Mouse (Mus musculus) forebrain, embryonic 11.5 days (tissue): ENCODE data around the gene Mpp2. TPM values are rescaled to one million over a fixed set of nuclear protein-coding genes. Genes with fewer than 3 reads are reported as not detected.

ENCODE experiments used
- ATAC-seq: fragments of 200-750 bp; cut with Nextera tagmentation; replicated peaks from 2 replicates; pipeline ENCODE4 v1.8.0; 2017; ENCODE audit warnings: moderate TSS enrichment; ENCODE audit not compliant: low FRiP score
- DNase-seq: peaks from one replicate; pipeline ENCODE4 v3.0.0-alpha.2; 2017; ENCODE audit warnings: low spot score
- H3K27ac ChIP-seq: fragments of 300-500 bp; sonication (generic); 2 replicates; pipeline ENCODE4 v1.5.1; 2014; ENCODE audit warnings: low read depth, low read length
- H3K27me3 ChIP-seq: fragments of 300-500 bp; sonication (generic); 2 replicates; pipeline ENCODE4 v1.6.1; 2014; ENCODE audit warnings: mild to moderate bottlenecking, low read length, mixed read lengths; ENCODE audit not compliant: control insufficient read depth, insufficient read depth
- H3K36me3 ChIP-seq: fragments of 300-500 bp; sonication (generic); 2 replicates; pipeline ENCODE4 v1.6.1; 2014; ENCODE audit warnings: mild to moderate bottlenecking, low read length, moderate library complexity, mixed read lengths; ENCODE audit not compliant: control insufficient read depth, insufficient read depth
- H3K4me1 ChIP-seq: fragments of 300-500 bp; sonication (generic); replicated peaks from 2 replicates; pipeline ENCODE4 v1.6.1; 2014; ENCODE audit warnings: low read length, mixed read lengths; ENCODE audit not compliant: control insufficient read depth, insufficient read depth
- H3K4me2 ChIP-seq: fragments of 300-500 bp; sonication (generic); 2 replicates; pipeline ENCODE4 v1.6.1; 2014; ENCODE audit warnings: low read depth, mild to moderate bottlenecking, low read length, moderate library complexity, mixed read lengths; ENCODE audit not compliant: severe bottlenecking
- H3K4me3 ChIP-seq: fragments of 300-500 bp; sonication (generic); 2 replicates; pipeline ENCODE4 v1.5.1; 2014; ENCODE audit warnings: low read depth, low read length
- H3K9ac ChIP-seq: fragments of 300-500 bp; sonication (generic); 2 replicates; pipeline ENCODE4 v1.6.1; 2014; ENCODE audit warnings: low read length
- H3K9me3 ChIP-seq: fragments of 300-500 bp; sonication (generic); 2 replicates; pipeline ENCODE4 v1.6.1; 2016; ENCODE audit warnings: low read length, mixed read lengths; ENCODE audit not compliant: control insufficient read depth
- WGBS: fragments of 180-500 bp; shearing (Covaris S2); extraction: QIAGEN DNeasy Blood & Tissue Kit; methylation state at CpG from one replicate; pipeline ENCODE4 v1.1.7; 2014; 5-methylcytosine and 5-hydroxymethylcytosine counted together
- polyA plus RNA-seq: library from polyadenylated mRNA; unstranded; fragments of >200 nt; fragmentation: Nextera tagmentation; extraction: Ambion mirVana; gene quantifications from 2 replicates; pipeline ENCODE4 v1.2.1, GENCODE M21; 2014

Mpp2 gene
- polyA plus RNA-seq, 1 experiment from 2014 or later, result 19.6 TPM

GRCm38 (mm10) chr11:102019736-102020135 lies 68.6 kb downstream of the Mpp2 start:
- Histone ChIP-seq H3K27ac (no peak overlapping the region), H3K27me3 (no peaks in the 10 kb centered on the region), H3K36me3 (no peaks in the 10 kb centered on the region), H3K4me2 (no peak overlapping the region), H3K4me3 (no peak overlapping the region), H3K4me1 (no peaks in the 10 kb centered on the region), H3K9ac (no peak overlapping the region), H3K9me3 (no peaks in the 10 kb centered on the region)
- DNase-seq, result no peak
- 78% methylated on average over 9 of the region's 9 CpGs for WGBS
- ATAC-seq, result no peak

- H3K36me3 ChIP-seq, result no peaks in the 10 kb centered on the region; the same call in 1 of the 2 replicates
- no peaks in the 10 kb centered on the region for H3K27me3 ChIP-seq
- no peak for ATAC-seq
- no peaks in the 10 kb centered on the region for H3K4me1 ChIP-seq
- H3K9me3 ChIP-seq, result no peaks in the 10 kb centered on the region
- 89% methylated on average over 1 of the region's 1 CpGs for WGBS
- no peak overlapping the region for H3K27ac ChIP-seq
- no peak overlapping the region for H3K9ac ChIP-seq
- H3K4me2 ChIP-seq, result no peak overlapping the region
- H3K4me3 ChIP-seq, result no peak overlapping the region
- DNase-seq, result no peak
Measured at GRCm38 (mm10) chr11:102016136-102016535, 72.2 kb downstream of the Mpp2 start.

GRCm38 (mm10) chr11:102015472-102015871 lies 72.8 kb downstream of the Mpp2 start:
- DNase-seq, result no peak

GRCm38 (mm10) chr11:102013201-102013600 lies 75.1 kb downstream of the Mpp2 start:
- 93% methylated on average over 8 of the region's 8 CpGs for WGBS
- Histone ChIP-seq H3K4me1 (peaks cover 7% of the 10 kb centered on the region), H3K9me3 (no peaks in the 10 kb centered on the region), H3K4me2 (no peak overlapping the region), H3K27ac (no peak overlapping the region), H3K9ac (no peak overlapping the region), H3K36me3 (no peaks in the 10 kb centered on the region; the same call in 1 of the 2 replicates), H3K27me3 (no peaks in the 10 kb centered on the region), H3K4me3 (no peak overlapping the region)
- ATAC-seq, result no peak
- no peak for DNase-seq

More at GRCm38 (mm10) chr11:102015472-102015871, 72.8 kb downstream of the Mpp2 start:
- H3K27me3 ChIP-seq, result no peaks in the 10 kb centered on the region
- no peak overlapping the region for H3K27ac ChIP-seq
- H3K9ac ChIP-seq, result no peak overlapping the region
- 69% methylated on average over 6 of the region's 6 CpGs for WGBS
- no peak for ATAC-seq
- H3K36me3 ChIP-seq, result no peaks in the 10 kb centered on the region; the same call in 1 of the 2 replicates
- 0 out of 2 replicates have a peak, but pooled peaks cover 2% of the 10 kb centered on the region for H3K4me1 ChIP-seq
- H3K4me2 ChIP-seq, result no peak overlapping the region
- H3K9me3 ChIP-seq, result no peaks in the 10 kb centered on the region
- no peak overlapping the region for H3K4me3 ChIP-seq

- Histone ChIP-seq H3K27ac (no peak overlapping the region), H3K9ac (no peak overlapping the region), H3K4me1 (peaks cover 7% of the 10 kb centered on the region), H3K27me3 (no peaks in the 10 kb centered on the region), H3K4me3 (no peak overlapping the region), H3K36me3 (no peaks in the 10 kb centered on the region; the same call in 1 of the 2 replicates), H3K9me3 (no peaks in the 10 kb centered on the region), H3K4me2 (no peak overlapping the region)
- DNase-seq (no peak), ATAC-seq (no peak)
- 86% methylated on average over 8 of the region's 8 CpGs for WGBS
Measured at GRCm38 (mm10) chr11:102011510-102011909, 76.8 kb downstream of the Mpp2 start.

- H3K4me2 ChIP-seq, result no peak overlapping the region
- no peak overlapping the region for H3K4me3 ChIP-seq
- no peaks in the 10 kb centered on the region for H3K27me3 ChIP-seq
- H3K9ac ChIP-seq, result 0 out of 2 replicates have a peak overlapping the region, but pooled peaks have one; percentile 3
- H3K27ac ChIP-seq, result peak overlapping the region; percentile 80
- no peaks in the 10 kb centered on the region for H3K9me3 ChIP-seq
- peaks cover 7% of the 10 kb centered on the region for H3K4me1 ChIP-seq
- ATAC-seq (peak; percentile 80), DNase-seq (peak; percentile 80)
- 27% methylated on average over 13 of the region's 13 CpGs for WGBS
- H3K36me3 ChIP-seq, result no peaks in the 10 kb centered on the region; the same call in 1 of the 2 replicates
Measured at GRCm38 (mm10) chr11:102010140-102010539, 78.2 kb downstream of the Mpp2 start.

GRCm38 (mm10) chr11:102008954-102009637 lies 79.2 kb downstream of the Mpp2 start:
- no peak overlapping the region for H3K4me2 ChIP-seq
- DNase-seq, result no peak
- H3K9me3 ChIP-seq, result peaks cover 4% of the 10 kb centered on the region; the same call in 1 of the 2 replicates
- H3K27ac ChIP-seq, result peak overlapping the region; percentile 80
- H3K4me1 ChIP-seq, result peaks cover 7% of the 10 kb centered on the region
- WGBS, result 91% methylated on average over 15 of the region's 15 CpGs
- peaks cover 6% of the 10 kb centered on the region; the same call in 1 of the 2 replicates for H3K36me3 ChIP-seq
- H3K9ac ChIP-seq, result no peak overlapping the region
- ATAC-seq, result no peak
- no peak overlapping the region for H3K4me3 ChIP-seq
- no peaks in the 10 kb centered on the region for H3K27me3 ChIP-seq

- H3K4me3 ChIP-seq, result no peak overlapping the region
- peaks cover 4% of the 10 kb centered on the region; the same call in 1 of the 2 replicates for H3K9me3 ChIP-seq
- H3K4me1 ChIP-seq, result peaks cover 7% of the 10 kb centered on the region
- H3K27me3 ChIP-seq, result no peaks in the 10 kb centered on the region
- H3K9ac ChIP-seq, result no peak overlapping the region
- H3K4me2 ChIP-seq, result no peak overlapping the region
- no peak for DNase-seq
- no peak for ATAC-seq
- 91% methylated on average over 8 of the region's 8 CpGs for WGBS
- peaks cover 6% of the 10 kb centered on the region; the same call in 1 of the 2 replicates for H3K36me3 ChIP-seq
- no peak overlapping the region for H3K27ac ChIP-seq
Measured at GRCm38 (mm10) chr11:102008372-102008771, 79.9 kb downstream of the Mpp2 start.
